In the genomic region with DNA sequence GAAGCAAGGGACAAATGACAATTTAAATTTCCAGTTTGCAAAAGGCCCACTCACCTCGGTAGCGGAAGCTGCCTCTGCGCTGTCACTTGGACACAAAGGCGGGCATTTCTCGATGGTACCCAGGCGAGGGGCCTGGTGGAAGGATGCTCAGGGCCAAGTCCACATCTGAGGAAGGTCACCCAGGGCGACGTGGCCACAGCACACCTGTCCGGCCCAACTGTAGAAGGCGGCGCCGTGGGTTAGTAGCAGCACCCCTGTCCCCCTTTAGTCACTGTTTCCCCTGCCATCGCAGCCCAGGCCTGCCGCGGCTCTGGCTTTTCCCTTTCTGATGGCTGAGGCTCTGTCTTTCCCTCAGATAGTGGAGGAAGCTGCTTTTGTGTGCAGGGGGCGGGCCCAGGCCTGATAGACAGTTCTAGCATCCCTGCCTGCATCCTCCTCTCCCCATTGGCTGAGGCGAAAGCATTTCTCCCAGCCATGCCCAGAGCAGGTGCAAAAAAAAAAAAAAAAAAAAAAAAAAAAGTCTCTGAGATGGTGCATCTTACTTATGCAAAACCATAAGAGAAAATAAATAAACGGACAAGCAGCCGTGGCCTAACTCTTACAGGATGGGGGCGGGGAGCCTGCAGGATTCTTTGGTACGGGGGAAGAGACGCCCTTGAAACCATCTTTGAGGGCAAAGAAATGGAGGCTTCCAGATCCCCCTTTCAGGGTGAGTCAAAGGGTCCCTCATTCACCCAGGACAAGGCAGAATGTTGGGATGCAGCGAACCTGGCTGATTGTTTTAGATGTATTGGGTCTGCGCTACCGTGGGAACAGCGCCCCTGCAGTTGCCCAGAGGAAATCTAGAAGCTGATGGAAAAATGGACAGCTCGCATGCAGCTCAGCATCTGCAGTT, we compare ENCODE assay signal across 9 mouse cellular contexts. TPM values are rescaled to one million over a fixed set of nuclear protein-coding genes. Genes with fewer than 3 reads are reported as not detected.
DNase-seq lines count a peak whose midpoint lies in the region; ATAC-seq and TF ChIP-seq lines count a peak whose summit lies in the region.
"Had no signal": no experiment of that assay in that cellular context is flagged by ENCODE, and none has a peak within 500 bp of the region (broad histone marks: within the 10 kb centered on the region; RNA-seq: fewer than 3 reads in every experiment).

Gene Atcay, minus strand, starts transcription at position 396 of the 895 bp plus-strand sequence.

- 11% methylated on average over 27 of the region's 27 CpGs for WGBS in bone marrow, adult 2 months
- WGBS in forebrain, embryonic 10.5 days = 3% methylated on average over 27 of the region's 27 CpGs
- 6% methylated on average over 27 of the region's 27 CpGs for WGBS in kidney, embryonic 16.5 days
- 27% methylated on average over 27 of the region's 27 CpGs for WGBS in small intestine, adult 2 months

- H3K27me3 ChIP-seq in forebrain, embryonic 10.5 days (ENCODE audit: poor library complexity, severe bottlenecking) = peaks cover 50% of the 10 kb centered on the region
- H3K27me3 ChIP-seq in kidney, embryonic 16.5 days (ENCODE audit: insufficient read depth, low read length) = peaks cover 36% of the 10 kb centered on the region
- 0 out of 2 replicates have a peak, but pooled peaks cover 5% of the 10 kb centered on the region for H3K27me3 ChIP-seq in small intestine, adult 2 months (ENCODE audit: control insufficient read depth, insufficient read depth, low read length)

- no peaks in the 10 kb centered on the region for H3K4me1 ChIP-seq in bone marrow, adult 2 months (ENCODE audit: control insufficient read depth, insufficient read depth, low read length)
- H3K4me1 ChIP-seq in forebrain, embryonic 10.5 days = peaks cover 40% of the 10 kb centered on the region
- H3K4me1 ChIP-seq in kidney, embryonic 16.5 days (ENCODE audit: insufficient read depth, low read length) = peaks cover 17% of the 10 kb centered on the region
- H3K4me1 ChIP-seq in small intestine, adult 2 months (ENCODE audit: control insufficient read depth, insufficient read depth, insufficient read length, low read length) = peaks cover 16% of the 10 kb centered on the region

- H3K36me3 ChIP-seq in forebrain, embryonic 10.5 days (replicated peaks) = no peaks in the 10 kb centered on the region
- H3K36me3 ChIP-seq in kidney, embryonic 16.5 days (ENCODE audit: insufficient read depth, low read length) = no peaks in the 10 kb centered on the region
- H3K36me3 ChIP-seq in small intestine, adult 2 months (ENCODE audit: control insufficient read depth, insufficient read depth, low read length) = 0 out of 2 replicates have a peak, but pooled peaks cover under 1% of the 10 kb centered on the region

- no peak within 1 kb of the TSS for H3K27ac ChIP-seq in bone marrow, adult 2 months (ENCODE audit: control insufficient read depth, insufficient read depth, low read depth, low read length, poor library complexity)
- peak within 1 kb of the TSS; percentile 78 for H3K27ac ChIP-seq in forebrain, embryonic 10.5 days
- H3K27ac ChIP-seq in kidney, embryonic 16.5 days (ENCODE audit: low read length) = no peak within 1 kb of the TSS
- H3K27ac ChIP-seq in small intestine, adult 2 months (ENCODE audit: insufficient read depth, low read depth, low read length) = no peak within 1 kb of the TSS

- no peak for TF ChIP-seq POLR2A in bone marrow, adult 2 months (IDR thresholded peaks at IDR 0.05; ENCODE audit: borderline replicate concordance, control insufficient read depth, low read depth, low read length)
- TF ChIP-seq POLR2A in small intestine, adult 2 months (IDR thresholded peaks at IDR 0.05; ENCODE audit: low read depth, low read length) = no peak

- peak; percentile 24 for DNase-seq in kidney, adult 18-20 months
- no peak for DNase-seq in kidney, adult 9 months
- DNase-seq in forebrain, embryonic 10.5 days (ENCODE audit: extremely low spot score, low spot score) = peak; percentile 50
- DNase-seq in adrenal gland, adult 8-10 months = no peak

- H3K9me3 ChIP-seq in forebrain, embryonic 10.5 days = no peaks in the 10 kb centered on the region
- no peaks in the 10 kb centered on the region for H3K9me3 ChIP-seq in kidney, embryonic 16.5 days (ENCODE audit: low read length)

- peak within 1 kb of the TSS; percentile 44 for H3K4me2 ChIP-seq in kidney, embryonic 16.5 days (replicated peaks; ENCODE audit: low read depth, low read length)

- H3K4me3 ChIP-seq in bone marrow, adult 2 months (replicated peaks; ENCODE audit: control insufficient read depth, low read depth, low read length) = no peak within 1 kb of the TSS
- peak within 1 kb of the TSS; percentile 57 for H3K4me3 ChIP-seq in forebrain, embryonic 10.5 days
- peak within 1 kb of the TSS; percentile 21 for H3K4me3 ChIP-seq in kidney, embryonic 16.5 days (ENCODE audit: low read length)
- peak within 1 kb of the TSS; percentile 20 for H3K4me3 ChIP-seq in small intestine, adult 2 months (ENCODE audit: low read depth, low read length)

- no peak within 1 kb of the TSS for H3K9ac ChIP-seq in kidney, embryonic 16.5 days (replicated peaks; ENCODE audit: low read length)

- no peak for ATAC-seq in kidney, embryonic 16.5 days (ENCODE audit: low FRiP score, low TSS enrichment)
- peak; percentile 29; the same call in 1 of the 2 replicates for ATAC-seq in megakaryocyte progenitor cell, adult 5-6 weeks (replicated peaks; ENCODE audit: poor library complexity)
- ATAC-seq: Patski had no signal

- peak; percentile 41; the same call in 1 of the 2 replicates for TF ChIP-seq CTCF in bone marrow, adult 2 months (IDR thresholded peaks at IDR 0.05; ENCODE audit: control insufficient read depth, insufficient read depth, low read length)
- peak; percentile 57; the same call in 1 of the 2 replicates for TF ChIP-seq CTCF in small intestine, adult 2 months (IDR thresholded peaks at IDR 0.05; ENCODE audit: extremely low read depth, insufficient read length, insufficient replicate concordance, low read depth, low read length)

RNA-seq across cellular contexts. Expression of gene Atcay, which starts in this region (rescaled TPM):
- polyA plus RNA-seq in bone marrow, adult 2 months (2011; ENCODE audit: insufficient read depth, insufficient read length, low replicate concordance, missing spikeins) = not detected in 2 replicates
- 5.3 and 6.7 TPM in 2 replicates for polyA plus RNA-seq in forebrain, embryonic 10.5 days (2016; fragmentation: Nextera tagmentation; extraction: Ambion mirVana)
- polyA plus RNA-seq in kidney, embryonic 16.5 days (2015; fragmentation: Nextera tagmentation; extraction: Ambion mirVana) = 0.14 and 0.33 TPM in 2 replicates
- not detected in 2 replicates for total RNA-seq in megakaryocyte progenitor cell, adult 5-6 weeks (2015)
- not detected in 2 replicates for total RNA-seq in megakaryocyte progenitor cell, adult 5-6 weeks (2017)
- 0.53 and 0.60 TPM in 2 replicates for polyA plus RNA-seq in small intestine, adult 2 months (2012; rRNA removed)
- 1 to 10 TPM; 3.8 to 6.4 (median 4.4) TPM for total RNA-seq in adrenal gland, adult 8-10 months (2022)

Comparison
In these comparisons a context has a peak if more than half of its experiments do, and no peak if none do; other contexts are left out.
1. RNA of gene Atcay (total RNA-seq): 3.8 to 6.4 TPM in adrenal gland, adult 8-10 months; not detected in megakaryocyte progenitor cell, adult 5-6 weeks; every median in the first group is over 4 times any median in the second.
2. DNase-seq: peak in kidney, adult 18-20 months (single experiment) and forebrain, embryonic 10.5 days (single experiment); none in kidney, adult 9 months (single experiment) and adrenal gland, adult 8-10 months (single experiment).
3. Peak in ATAC-seq in megakaryocyte progenitor cell, adult 5-6 weeks; RNA of the gene not detected or under 1 TPM.